16 mouse cellular contexts compared by ENCODE assay signal in the genomic region with DNA sequence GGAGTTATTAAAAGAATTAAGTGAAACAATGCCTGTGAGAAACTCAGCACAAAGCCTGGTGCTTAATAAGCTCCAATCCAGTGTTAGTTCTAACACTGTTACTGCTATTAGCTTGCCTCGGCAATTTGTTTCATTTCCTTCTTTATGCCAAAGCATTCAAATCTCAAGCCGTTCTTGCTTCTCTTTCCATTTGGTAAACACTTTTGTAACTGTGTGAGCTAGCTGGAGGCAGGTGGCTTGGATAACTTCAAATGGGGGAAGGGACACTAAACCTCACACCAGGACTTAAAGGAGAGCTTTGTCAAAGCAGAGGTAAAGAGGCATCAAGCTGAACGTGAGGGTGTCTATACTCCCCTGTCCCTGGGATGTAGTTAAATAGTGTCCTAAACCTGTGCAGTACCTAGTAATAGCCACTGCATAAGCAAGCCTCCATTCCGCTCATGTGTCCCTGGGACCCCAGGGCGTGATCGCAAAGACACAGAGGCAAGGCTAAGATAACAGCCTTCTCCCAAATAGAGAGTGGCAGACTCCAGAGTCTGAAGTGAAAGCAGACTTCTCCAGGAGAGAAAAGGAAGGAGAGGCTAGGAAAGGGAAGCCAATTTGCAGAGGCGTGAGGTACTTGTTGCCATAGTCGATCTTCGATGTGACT.
"Had no signal": no experiment of that assay in that cellular context is flagged by ENCODE, and none has a peak within 500 bp of the region (broad histone marks: within the 10 kb centered on the region; RNA-seq: fewer than 3 reads in every experiment).

No protein-coding gene starts in this region.

- H3K9ac ChIP-seq: kidney, embryonic 15.5 days; limb, embryonic 13.5 days; lung, embryonic 15.5 days; midbrain, embryonic 12.5 days; neural tube, embryonic 13.5 days had no signal

- H3K27ac ChIP-seq: kidney, embryonic 15.5 days; left cerebral cortex, adult 2 months; limb, embryonic 13.5 days; lung, embryonic 15.5 days; macrophage; midbrain, embryonic 12.5 days; neural tube, embryonic 13.5 days had no signal

- H3K36me3 ChIP-seq: kidney, embryonic 15.5 days; limb, embryonic 13.5 days; lung, embryonic 15.5 days; midbrain, embryonic 12.5 days; neural tube, embryonic 13.5 days had no signal

- H3K9me3 ChIP-seq: kidney, embryonic 15.5 days; limb, embryonic 13.5 days; lung, embryonic 15.5 days; megakaryocyte, embryonic 14.5 days; midbrain, embryonic 12.5 days; neural tube, embryonic 13.5 days had no signal

- H3K27me3 ChIP-seq: kidney, embryonic 15.5 days; lung, embryonic 15.5 days; megakaryocyte, embryonic 14.5 days; midbrain, embryonic 12.5 days; neural tube, embryonic 13.5 days had no signal

- H3K4me1 ChIP-seq: kidney, embryonic 15.5 days; limb, embryonic 13.5 days; lung, embryonic 15.5 days; midbrain, embryonic 12.5 days; neural tube, embryonic 13.5 days had no signal

- ATAC-seq: midbrain, embryonic 16.5 days had no signal

- H3K4me3 ChIP-seq: kidney, embryonic 15.5 days; left cerebral cortex, adult 2 months; limb, embryonic 13.5 days; lung, embryonic 15.5 days; megakaryocyte, embryonic 14.5 days; midbrain, embryonic 12.5 days; neural tube, embryonic 13.5 days had no signal

- H3K4me2 ChIP-seq: kidney, embryonic 15.5 days; limb, embryonic 13.5 days; lung, embryonic 15.5 days; midbrain, embryonic 12.5 days; neural tube, embryonic 13.5 days had no signal

- DNase-seq: kidney, adult 2 months; kidney, postnatal 25 days; lung, postnatal 14 days; retina, postnatal 1 day; right cerebral cortex, postnatal 4 days; spleen, adult 18-20 months; thymus, postnatal 36 days had no signal
